Mouse (Mus musculus): ENCODE measurements around the gene Vcl. TPM values are rescaled to one million over a fixed set of nuclear protein-coding genes. Genes with fewer than 3 reads are reported as not detected.
A peak's percentile ranks its signal among the peaks of the same experiment; 100 is the strongest.

The Vcl gene
- polyA plus RNA-seq, 1 experiment = 494 TPM

- H3K27ac ChIP-seq (ENCODE audit: insufficient read depth, low read length) = peak overlapping the region; percentile 81
Measured at GRCm38 (mm10) chr14:20938424-20938823, 9.2 kb downstream of the Vcl start.

GRCm38 (mm10) chr14:20938860-20939259 lies 9.7 kb downstream of the Vcl start:
- Histone ChIP-seq H3K4me3 (ENCODE audit: insufficient read depth, low read length) (no peak overlapping the region), H3K27ac (ENCODE audit: insufficient read depth, low read length) (peak overlapping the region; percentile 81), H3K4me1 (ENCODE audit: control insufficient read depth, insufficient read depth, low read length) (peaks cover 20% of the 10 kb centered on the region)
- no peak for TF ChIP-seq CTCF (IDR thresholded peaks at IDR 0.05; ENCODE audit: borderline replicate concordance, insufficient read depth, low read length)
- no peak for TF ChIP-seq POLR2A (IDR thresholded peaks at IDR 0.05; ENCODE audit: low read depth, low read length)

More at GRCm38 (mm10) chr14:20938424-20938823, 9.2 kb downstream of the Vcl start:
- H3K4me3 ChIP-seq (ENCODE audit: insufficient read depth, low read length) = no peak overlapping the region
- H3K4me1 ChIP-seq (ENCODE audit: control insufficient read depth, insufficient read depth, low read length) = peaks cover 20% of the 10 kb centered on the region
- no peak for TF ChIP-seq CTCF (IDR thresholded peaks at IDR 0.05; ENCODE audit: borderline replicate concordance, insufficient read depth, low read length)
- no peak for TF ChIP-seq POLR2A (IDR thresholded peaks at IDR 0.05; ENCODE audit: low read depth, low read length)

GRCm38 (mm10) chr14:20945296-20945695 lies 16.1 kb downstream of the Vcl start:
- TF ChIP-seq POLR2A (IDR thresholded peaks at IDR 0.05; ENCODE audit: low read depth, low read length) (no peak), CTCF (IDR thresholded peaks at IDR 0.05; ENCODE audit: borderline replicate concordance, insufficient read depth, low read length) (no peak)
- H3K27ac ChIP-seq (ENCODE audit: insufficient read depth, low read length) = peak overlapping the region; percentile 34; the same call in 1 of the 2 replicates
- no peak overlapping the region for H3K4me3 ChIP-seq (ENCODE audit: insufficient read depth, low read length)
- peaks cover 9% of the 10 kb centered on the region for H3K4me1 ChIP-seq (ENCODE audit: control insufficient read depth, insufficient read depth, low read length)

- Histone ChIP-seq H3K4me1 (ENCODE audit: control insufficient read depth, insufficient read depth, low read length) (peaks cover 4% of the 10 kb centered on the region; the same call in 1 of the 2 replicates), H3K27ac (ENCODE audit: insufficient read depth, low read length) (no peak overlapping the region), H3K4me3 (ENCODE audit: insufficient read depth, low read length) (no peak overlapping the region)
- TF ChIP-seq CTCF (IDR thresholded peaks at IDR 0.05; ENCODE audit: borderline replicate concordance, insufficient read depth, low read length) (no peak), POLR2A (IDR thresholded peaks at IDR 0.05; ENCODE audit: low read depth, low read length) (no peak)
Measured at GRCm38 (mm10) chr14:20956021-20956420, 26.8 kb downstream of the Vcl start.

- H3K4me3 ChIP-seq (ENCODE audit: insufficient read depth, low read length) = no peak overlapping the region
- TF ChIP-seq POLR2A (IDR thresholded peaks at IDR 0.05; ENCODE audit: low read depth, low read length) (no peak), CTCF (IDR thresholded peaks at IDR 0.05; ENCODE audit: borderline replicate concordance, insufficient read depth, low read length) (no peak)
- H3K27ac ChIP-seq (ENCODE audit: insufficient read depth, low read length) = no peak overlapping the region
- H3K4me1 ChIP-seq (ENCODE audit: control insufficient read depth, insufficient read depth, low read length) = peaks cover 4% of the 10 kb centered on the region
Measured at GRCm38 (mm10) chr14:20958971-20959370, 29.8 kb downstream of the Vcl start.

GRCm38 (mm10) chr14:20962466-20962865 lies 33.3 kb downstream of the Vcl start:
- H3K4me3 ChIP-seq (ENCODE audit: insufficient read depth, low read length) = no peak overlapping the region
- no peak overlapping the region for H3K27ac ChIP-seq (ENCODE audit: insufficient read depth, low read length)
- H3K4me1 ChIP-seq (ENCODE audit: control insufficient read depth, insufficient read depth, low read length) = peaks cover 4% of the 10 kb centered on the region
- TF ChIP-seq POLR2A (IDR thresholded peaks at IDR 0.05; ENCODE audit: low read depth, low read length) = no peak
- no peak for TF ChIP-seq CTCF (IDR thresholded peaks at IDR 0.05; ENCODE audit: borderline replicate concordance, insufficient read depth, low read length)

GRCm38 (mm10) chr14:20962906-20963305 lies 33.7 kb downstream of the Vcl start:
- no peak overlapping the region for H3K4me3 ChIP-seq (ENCODE audit: insufficient read depth, low read length)
- TF ChIP-seq CTCF (IDR thresholded peaks at IDR 0.05; ENCODE audit: borderline replicate concordance, insufficient read depth, low read length) (no peak), POLR2A (IDR thresholded peaks at IDR 0.05; ENCODE audit: low read depth, low read length) (no peak)
- H3K4me1 ChIP-seq (ENCODE audit: control insufficient read depth, insufficient read depth, low read length) = peaks cover 4% of the 10 kb centered on the region
- H3K27ac ChIP-seq (ENCODE audit: insufficient read depth, low read length) = no peak overlapping the region

- Histone ChIP-seq H3K4me3 (ENCODE audit: insufficient read depth, low read length) (no peak overlapping the region), H3K4me1 (ENCODE audit: control insufficient read depth, insufficient read depth, low read length) (peaks cover 4% of the 10 kb centered on the region), H3K27ac (ENCODE audit: insufficient read depth, low read length) (no peak overlapping the region)
- TF ChIP-seq POLR2A (IDR thresholded peaks at IDR 0.05; ENCODE audit: low read depth, low read length) = no peak
- no peak for TF ChIP-seq CTCF (IDR thresholded peaks at IDR 0.05; ENCODE audit: borderline replicate concordance, insufficient read depth, low read length)
Measured at GRCm38 (mm10) chr14:20963863-20964262, 34.7 kb downstream of the Vcl start.

GRCm38 (mm10) chr14:20964285-20964684 lies 35.1 kb downstream of the Vcl start:
- TF ChIP-seq CTCF (IDR thresholded peaks at IDR 0.05; ENCODE audit: borderline replicate concordance, insufficient read depth, low read length) (no peak), POLR2A (IDR thresholded peaks at IDR 0.05; ENCODE audit: low read depth, low read length) (no peak)
- H3K27ac ChIP-seq (ENCODE audit: insufficient read depth, low read length) = no peak overlapping the region
- no peak overlapping the region for H3K4me3 ChIP-seq (ENCODE audit: insufficient read depth, low read length)
- peaks cover 4% of the 10 kb centered on the region for H3K4me1 ChIP-seq (ENCODE audit: control insufficient read depth, insufficient read depth, low read length)

GRCm38 (mm10) chr14:20966959-20967670 lies 37.9 kb downstream of the Vcl start:
- Histone ChIP-seq H3K27ac (ENCODE audit: insufficient read depth, low read length) (peak overlapping the region; percentile 47; the same call in 1 of the 2 replicates), H3K4me1 (ENCODE audit: control insufficient read depth, insufficient read depth, low read length) (peaks cover 7% of the 10 kb centered on the region), H3K4me3 (ENCODE audit: insufficient read depth, low read length) (no peak overlapping the region)
- TF ChIP-seq POLR2A (IDR thresholded peaks at IDR 0.05; ENCODE audit: low read depth, low read length) (no peak), CTCF (IDR thresholded peaks at IDR 0.05; ENCODE audit: borderline replicate concordance, insufficient read depth, low read length) (no peak)

Data from embryonic fibroblast, embryonic 13.5 days (primary cell).